Mouse (Mus musculus) limb, embryonic 10.5 days (tissue): ENCODE results near the gene Aurka. TPM values are rescaled to one million over a fixed set of nuclear protein-coding genes. Genes with fewer than 3 reads are reported as not detected.

Experiments used
- polyA plus RNA-seq: library from polyadenylated mRNA; unstranded; fragments of >200 nt; fragmentation: Nextera tagmentation; extraction: Ambion mirVana; gene quantifications from 2 replicates; pipeline ENCODE4 v1.2.1, GENCODE M21; 2016

Gene Aurka
- polyA plus RNA-seq, 1 experiment from 2014 or later: 223 TPM

Other genes starting within 250 kb of the Aurka start
- gene Mc3r, start 122.0 kb downstream of the Aurka start, polyA plus RNA-seq: not detected in 2 replicates
- gene Fam210b, start 25.0 kb downstream of the Aurka start, polyA plus RNA-seq: 10.7 and 13.7 TPM in 2 replicates
- 59.7 and 61.5 TPM in 2 replicates for gene Cstf1, start 146 bp upstream of the Aurka start, polyA plus RNA-seq
- gene Cass4, start 23.3 kb upstream of the Aurka start, polyA plus RNA-seq: 0.11 and 0.39 TPM in 2 replicates
- 78.6 and 79.5 TPM in 2 replicates for gene Rtf2, start 70.0 kb upstream of the Aurka start, polyA plus RNA-seq
- gene Gcnt7, start 88.1 kb upstream of the Aurka start, polyA plus RNA-seq: 1.9 and 2.2 TPM in 2 replicates
- 0.21 TPM in 1 of 2 replicates, not detected in the other for gene Fam209, start 102.0 kb upstream of the Aurka start, polyA plus RNA-seq
- 11.5 and 25.1 TPM in 2 replicates for gene Tfap2c, start 179.1 kb upstream of the Aurka start, polyA plus RNA-seq